Mouse (Mus musculus) embryonic facial prominence, embryonic 11.5 days (tissue): ENCODE results near the gene Lrrc52. TPM values are rescaled to one million over a fixed set of nuclear protein-coding genes. Genes with fewer than 3 reads are reported as not detected.

ENCODE experiments used
- ATAC-seq: fragments of 200-750 bp; cut with Nextera tagmentation; replicated peaks from 2 replicates; pipeline ENCODE4 v1.8.0; 2017; ENCODE audit warnings: low read depth; ENCODE audit not compliant: insufficient number of reproducible peaks, low FRiP score, low TSS enrichment
- DNase-seq: peaks from one replicate; pipeline ENCODE4 v3.0.0-alpha.2; 2015; ENCODE audit warnings: low spot score
- H3K27ac ChIP-seq: fragments of 300-500 bp; sonication (generic); replicated peaks from 2 replicates; pipeline ENCODE4 v1.5.1; 2014; ENCODE audit warnings: mild to moderate bottlenecking, low read depth, low read length, control low read depth
- H3K27me3 ChIP-seq: fragments of 300-500 bp; sonication (generic); 2 replicates; pipeline ENCODE4 v1.6.1; 2014; ENCODE audit warnings: mild to moderate bottlenecking, low read length, moderate library complexity, mixed read lengths; ENCODE audit not compliant: control insufficient read depth, insufficient read depth
- H3K36me3 ChIP-seq: fragments of 300-500 bp; sonication (generic); replicated peaks from 2 replicates; pipeline ENCODE4 v1.6.1; 2014; ENCODE audit warnings: low read depth, mild to moderate bottlenecking, low read length, moderate library complexity, mixed read lengths; ENCODE audit not compliant: control insufficient read depth, insufficient read depth
- H3K4me1 ChIP-seq: fragments of 300-500 bp; sonication (generic); 2 replicates; pipeline ENCODE4 v1.6.1; 2014; ENCODE audit warnings: low read length, mixed read lengths; ENCODE audit not compliant: control insufficient read depth, insufficient read depth
- H3K4me2 ChIP-seq: fragments of 300-500 bp; sonication (generic); 2 replicates; pipeline ENCODE4 v1.6.1; 2014; ENCODE audit warnings: low read depth, mild to moderate bottlenecking, control low read depth, low read length, moderate library complexity
- H3K4me3 ChIP-seq: fragments of 300-500 bp; sonication (generic); 2 replicates; pipeline ENCODE4 v1.5.1; 2014; ENCODE audit warnings: low read depth, low read length, control low read depth
- H3K9ac ChIP-seq: fragments of 300-500 bp; sonication (generic); replicated peaks from 2 replicates; pipeline ENCODE4 v1.6.1; 2014; ENCODE audit warnings: mild to moderate bottlenecking, control low read depth, low read length
- H3K9me3 ChIP-seq: fragments of 300-500 bp; sonication (generic); replicated peaks from 2 replicates; pipeline ENCODE4 v1.6.1; 2016; ENCODE audit warnings: mild to moderate bottlenecking, low read length, inconsistent platforms, mixed read lengths; ENCODE audit not compliant: control insufficient read depth
- WGBS: fragments of 180-500 bp; shearing (Covaris S2); extraction: QIAGEN DNeasy Blood & Tissue Kit; methylation state at CpG from one replicate; pipeline ENCODE4 v1.1.7; 2014; 5-methylcytosine and 5-hydroxymethylcytosine counted together
- polyA plus RNA-seq: library from polyadenylated mRNA; unstranded; fragments of >200 nt; fragmentation: Nextera tagmentation; extraction: Ambion mirVana; gene quantifications from 2 replicates; pipeline ENCODE4 v1.2.1, GENCODE M21; 2014

Gene Lrrc52
- polyA plus RNA-seq, 1 experiment from 2014 or later, result not detected

- Histone ChIP-seq H3K4me3 (no peak overlapping the region), H3K9me3 (no peaks in the 10 kb centered on the region), H3K9ac (no peak overlapping the region), H3K27ac (no peak overlapping the region), H3K4me2 (no peak overlapping the region), H3K4me1 (no peaks in the 10 kb centered on the region), H3K27me3 (no peaks in the 10 kb centered on the region), H3K36me3 (no peaks in the 10 kb centered on the region)
- 39% methylated on average over 7 of the region's 7 CpGs for whole genome bisulfite sequencing
- ATAC-seq, result no peak
- DNase-seq, result no peak
Measured at GRCm38 (mm10) chr1:167448598-167448997, 18.0 kb downstream of the Lrrc52 start.

GRCm38 (mm10) chr1:167448088-167448487 is 18.5 kb downstream of the Lrrc52 start:
- Histone ChIP-seq H3K36me3 (no peaks in the 10 kb centered on the region), H3K4me2 (no peak overlapping the region), H3K27ac (no peak overlapping the region), H3K9me3 (no peaks in the 10 kb centered on the region), H3K27me3 (no peaks in the 10 kb centered on the region), H3K9ac (no peak overlapping the region), H3K4me3 (no peak overlapping the region), H3K4me1 (no peaks in the 10 kb centered on the region)
- 58% methylated on average over 6 of the region's 6 CpGs for WGBS
- no peak for DNase-seq
- no peak for ATAC-seq

GRCm38 (mm10) chr1:167446516-167446915 is 20.1 kb downstream of the Lrrc52 start:
- H3K27ac ChIP-seq, result no peak overlapping the region
- H3K4me1 ChIP-seq, result no peaks in the 10 kb centered on the region
- no peak for DNase-seq
- H3K27me3 ChIP-seq, result no peaks in the 10 kb centered on the region
- H3K4me2 ChIP-seq, result no peak overlapping the region
- H3K9me3 ChIP-seq, result no peaks in the 10 kb centered on the region
- 80% methylated on average over 6 of the region's 6 CpGs for WGBS
- H3K9ac ChIP-seq, result no peak overlapping the region
- ATAC-seq, result no peak
- no peak overlapping the region for H3K4me3 ChIP-seq
- no peaks in the 10 kb centered on the region for H3K36me3 ChIP-seq

GRCm38 (mm10) chr1:167445167-167445566 is 21.4 kb downstream of the Lrrc52 start:
- no peak for DNase-seq
- Histone ChIP-seq H3K9ac (no peak overlapping the region), H3K27ac (no peak overlapping the region), H3K9me3 (no peaks in the 10 kb centered on the region), H3K4me1 (no peaks in the 10 kb centered on the region), H3K27me3 (no peaks in the 10 kb centered on the region), H3K4me3 (no peak overlapping the region), H3K4me2 (no peak overlapping the region), H3K36me3 (no peaks in the 10 kb centered on the region)
- WGBS, result 86% methylated on average over 4 of the region's 4 CpGs
- ATAC-seq, result no peak

- Histone ChIP-seq H3K9me3 (no peaks in the 10 kb centered on the region), H3K4me3 (no peak overlapping the region), H3K36me3 (no peaks in the 10 kb centered on the region), H3K27me3 (no peaks in the 10 kb centered on the region), H3K9ac (no peak overlapping the region), H3K4me1 (no peaks in the 10 kb centered on the region), H3K27ac (no peak overlapping the region), H3K4me2 (no peak overlapping the region)
- DNase-seq, result no peak
- WGBS, result 67% methylated on average over 9 of the region's 9 CpGs
- no peak for ATAC-seq
Measured at GRCm38 (mm10) chr1:167438231-167438885, 28.2 kb downstream of the Lrrc52 start.

GRCm38 (mm10) chr1:167437091-167437490 is 29.5 kb downstream of the Lrrc52 start:
- no peak for ATAC-seq
- Histone ChIP-seq H3K4me2 (no peak overlapping the region), H3K36me3 (no peaks in the 10 kb centered on the region), H3K9me3 (no peaks in the 10 kb centered on the region), H3K4me3 (no peak overlapping the region), H3K9ac (no peak overlapping the region), H3K4me1 (no peaks in the 10 kb centered on the region), H3K27me3 (no peaks in the 10 kb centered on the region), H3K27ac (no peak overlapping the region)
- 85% methylated on average over 7 of the region's 7 CpGs for WGBS
- no peak for DNase-seq

GRCm38 (mm10) chr1:167436186-167436975 is 30.2 kb downstream of the Lrrc52 start:
- 89% methylated on average over 7 of the region's 7 CpGs for WGBS
- Histone ChIP-seq H3K4me2 (no peak overlapping the region), H3K9me3 (no peaks in the 10 kb centered on the region), H3K36me3 (no peaks in the 10 kb centered on the region), H3K4me3 (no peak overlapping the region), H3K27ac (no peak overlapping the region), H3K9ac (no peak overlapping the region), H3K4me1 (no peaks in the 10 kb centered on the region), H3K27me3 (no peaks in the 10 kb centered on the region)
- DNase-seq, result no peak
- no peak for ATAC-seq

GRCm38 (mm10) chr1:167434931-167435330 is 31.6 kb downstream of the Lrrc52 start:
- WGBS, result 83% methylated on average over 4 of the region's 4 CpGs
- Histone ChIP-seq H3K36me3 (no peaks in the 10 kb centered on the region), H3K4me3 (no peak overlapping the region), H3K9ac (no peak overlapping the region), H3K4me1 (no peaks in the 10 kb centered on the region), H3K9me3 (no peaks in the 10 kb centered on the region), H3K4me2 (no peak overlapping the region), H3K27ac (no peak overlapping the region), H3K27me3 (no peaks in the 10 kb centered on the region)
- DNase-seq (no peak), ATAC-seq (no peak)
